Mouse (Mus musculus) ES-E14 (cell line): Measurements from ENCODE around the gene Fuom. TPM values are rescaled to one million over a fixed set of nuclear protein-coding genes. Genes with fewer than 3 reads are reported as not detected.

ENCODE experiments used
- DNase-seq: peaks from one replicate; pipeline ENCODE4 v3.0.0-alpha.2; 2013; ENCODE audit warnings: low read depth, low spot score
- H3K27ac ChIP-seq: 2 replicates; pipeline ENCODE4 v1.5.1; 2012; ENCODE audit warnings: low read depth, mild to moderate bottlenecking, low read length, moderate library complexity, mixed read lengths; ENCODE audit not compliant: poor library complexity, insufficient read depth, severe bottlenecking
- H3K36me3 ChIP-seq: 2 replicates; pipeline ENCODE4 v1.6.1; 2012; ENCODE audit warnings: mild to moderate bottlenecking, low read length, moderate library complexity, mixed read lengths; ENCODE audit not compliant: control insufficient read depth, poor library complexity, insufficient read depth, severe bottlenecking
- H3K4me1 ChIP-seq, 2 experiments: fragments of 150-350 bp in 1 of 2; sonication (generic) in 1 of 2; 2 replicates each; pipeline ENCODE4 v1.6.1; 2012; ENCODE audit warnings: low read length in 2 of 2, mild to moderate bottlenecking in 1 of 2, mixed read lengths in 1 of 2; ENCODE audit not compliant: control insufficient read depth in 2 of 2, insufficient read depth in 2 of 2, poor library complexity in 1 of 2
- H3K4me3 ChIP-seq, 2 experiments: fragments of 150-350 bp in 1 of 2; sonication (generic) in 1 of 2; 2 replicates each; pipeline ENCODE4 v1.5.1; 2012; ENCODE audit warnings: low read length in 2 of 2, low read depth in 1 of 2, mild to moderate bottlenecking in 1 of 2, mixed read lengths in 1 of 2; ENCODE audit not compliant: insufficient read depth in 1 of 2, poor library complexity in 1 of 2, severe bottlenecking in 1 of 2
- H3K9ac ChIP-seq: 2 replicates; pipeline ENCODE4 v1.6.1; 2012; ENCODE audit warnings: low read depth, mild to moderate bottlenecking, low read length, mixed read lengths; ENCODE audit not compliant: poor library complexity, insufficient read depth, severe bottlenecking
- H3K9me3 ChIP-seq: fragments of 150-350 bp; sonication (generic); 2 replicates; pipeline ENCODE4 v1.6.1; 2012; ENCODE audit warnings: low read depth, mild to moderate bottlenecking, low read length; ENCODE audit not compliant: control insufficient read depth, insufficient read depth
- CHD2 ChIP-seq: IDR thresholded peaks from 2 replicates; pipeline ENCODE4 v1.6.1; 2014; ENCODE audit warnings: mild to moderate bottlenecking, low read depth, low read length, inconsistent platforms
- HCFC1 ChIP-seq: IDR thresholded peaks from 2 replicates; pipeline ENCODE4 v1.6.1; 2012; ENCODE audit warnings: low read length, inconsistent platforms, borderline replicate concordance; ENCODE audit not compliant: insufficient read depth
- MAFK ChIP-seq: IDR thresholded peaks from 2 replicates; pipeline ENCODE4 v1.6.1; 2014; ENCODE audit warnings: mild to moderate bottlenecking, low read depth, low read length, inconsistent platforms; ENCODE audit not compliant: insufficient read depth
- ZC3H11A ChIP-seq: IDR thresholded peaks from 2 replicates; pipeline ENCODE4 v1.6.1; 2012; ENCODE audit warnings: low read depth, mild to moderate bottlenecking, inconsistent platforms, low read length, borderline replicate concordance
- ZNF384 ChIP-seq: IDR thresholded peaks from 2 replicates; pipeline ENCODE4 v1.6.1; 2012; ENCODE audit warnings: low read depth, low read length, inconsistent platforms
- in situ Hi-C, 2 experiments: fragments of 600-800 bp; cut with MboI; formaldehyde crosslinking; loops; one replicate each; pipeline ENCODE4 v1.15.1; 2025; ENCODE audit warnings: low sequenced_read_pairs in 2 of 2, inconsistent platforms in 1 of 2; ENCODE audit not compliant: unreplicated experiment in 2 of 2
- total RNA-seq: library from RNA; depleted of rRNA; stranded (reverse); fragments of 300-350 nt; gene quantifications from 2 replicates; pipeline ENCODE4 v1.2.3, GENCODE M21; 2012; rRNA removed

The Fuom gene
- 6.6 and 11.9 TPM in 2 replicates for total RNA-seq

DNA sequence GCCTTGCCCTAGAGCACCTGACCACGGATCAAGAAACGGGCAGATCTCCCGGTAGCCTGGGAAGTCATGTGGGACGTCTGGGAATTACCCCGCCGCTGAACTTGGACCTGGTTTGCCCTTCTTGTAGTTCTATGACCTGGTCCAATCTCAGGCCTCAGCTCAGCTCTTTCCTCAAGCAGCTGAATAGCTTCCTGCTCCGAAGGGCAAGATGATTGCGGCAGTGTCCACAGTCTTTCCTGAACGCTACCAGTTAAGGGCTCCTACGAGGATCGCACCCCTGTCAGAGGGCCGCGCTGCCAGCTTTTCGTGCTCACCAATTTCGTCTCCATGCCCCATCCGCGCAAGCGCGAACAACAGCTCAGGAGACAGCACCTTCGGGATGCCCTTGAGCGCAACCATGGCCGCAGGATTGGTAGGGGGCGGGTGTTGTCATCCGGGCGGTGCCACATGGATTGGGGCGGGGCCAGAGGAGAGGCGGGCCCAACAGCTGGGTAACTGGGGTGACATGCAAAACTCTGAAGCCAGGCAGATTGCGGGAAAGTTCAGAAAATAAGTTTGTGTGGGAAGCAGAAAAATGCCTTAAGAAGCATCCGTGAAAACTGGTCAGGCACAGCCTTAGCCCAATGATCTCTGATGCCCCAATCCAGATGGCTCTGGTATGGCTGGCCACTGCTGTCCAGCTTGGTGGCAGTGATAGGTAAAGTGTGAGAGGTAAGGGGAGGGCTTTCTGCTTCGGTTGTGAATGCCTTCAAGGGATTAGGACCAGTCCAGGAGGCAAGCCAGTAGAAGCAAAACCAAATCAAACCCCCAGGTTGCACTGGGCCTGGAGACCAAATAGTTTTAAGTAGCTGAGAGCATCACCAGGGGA lies at the start of gene Fuom:
TSS of gene Fuom (minus strand) at position 449 of the 868 bp plus-strand sequence.
- Histone ChIP-seq H3K9me3 (no peaks in the 10 kb centered on the region), H3K36me3 (peaks cover 2% of the 10 kb centered on the region; the same call in 1 of the 2 replicates), H3K4me3 (peak within 1 kb of the TSS; percentile 56 to 82), H3K4me1 (peaks cover 0 to 7% of the 10 kb centered on the region in 2 experiments; a peak in 2 of 4 replicates), H3K9ac (peak within 1 kb of the TSS; percentile 46), H3K27ac (no peak within 1 kb of the TSS)
- TF ChIP-seq MAFK, result no peak
- no peak for TF ChIP-seq ZC3H11A
- TF ChIP-seq CHD2, result no peak
- no peak for TF ChIP-seq HCFC1
- no peak for TF ChIP-seq ZNF384
- DNase-seq, result peak; percentile 84
- in situ Hi-C loops, result no loop called here

DNA sequence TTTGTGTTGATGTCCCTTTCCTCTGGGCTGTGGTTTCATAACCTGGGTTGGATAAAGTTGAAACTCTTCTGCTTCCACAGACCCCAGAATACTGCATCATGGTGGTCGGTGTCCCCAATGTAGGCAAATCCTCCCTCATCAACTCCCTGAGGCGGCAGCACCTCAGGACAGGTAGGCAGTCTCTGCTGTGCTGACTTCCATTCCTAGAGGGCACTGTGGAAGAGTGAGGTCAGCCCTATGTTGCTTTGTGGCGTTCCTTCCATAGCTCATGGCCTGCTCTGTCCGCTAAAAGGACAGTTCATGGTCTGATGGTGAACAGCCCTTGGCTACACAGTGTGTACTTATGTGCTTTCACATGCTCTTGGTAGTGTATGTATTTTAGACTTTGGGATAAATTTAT lies 42.3 kb upstream of the Fuom start:
- no peaks in the 10 kb centered on the region for H3K4me1 ChIP-seq
- no peak overlapping the region for H3K4me3 ChIP-seq
- peaks cover 8% of the 10 kb centered on the region; the same call in 1 of the 2 replicates for H3K36me3 ChIP-seq
- TF ChIP-seq ZC3H11A (no peak), HCFC1 (no peak), ZNF384 (no peak), CHD2 (no peak), MAFK (no peak)
- in situ Hi-C loops, result loop anchor here in 1 of 2 experiments (5.0 kb wide), 1 partner anchor 62 kb away; the partner anchor contains the start of gene Caly
- no peaks in the 10 kb centered on the region for H3K9me3 ChIP-seq
- no peak overlapping the region for H3K9ac ChIP-seq
- DNase-seq, result no peak
- H3K27ac ChIP-seq, result no peak overlapping the region

DNA sequence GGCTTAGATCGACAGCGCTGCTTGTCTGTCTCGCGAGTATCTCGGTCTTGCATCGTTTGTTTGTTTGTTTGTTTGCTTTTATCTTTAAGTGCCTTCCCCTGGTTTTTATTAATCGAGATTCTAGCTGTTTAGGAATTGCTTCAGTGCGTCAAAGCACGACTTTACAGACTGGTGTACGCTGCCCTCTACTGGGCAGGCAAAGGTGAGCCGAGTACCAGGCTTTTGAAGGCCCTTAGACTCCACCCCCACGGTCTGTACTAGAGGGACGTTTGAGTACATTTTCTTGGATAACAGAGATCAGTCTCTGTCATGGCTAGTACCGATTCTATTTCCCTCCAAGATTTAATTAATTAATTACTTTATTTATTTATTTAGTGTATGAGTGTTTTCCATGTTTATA lies 39.1 kb upstream of the Fuom start:
- H3K9ac ChIP-seq, result no peak overlapping the region
- H3K4me1 ChIP-seq, result no peaks in the 10 kb centered on the region
- no peak overlapping the region for H3K27ac ChIP-seq
- no peak overlapping the region for H3K4me3 ChIP-seq
- in situ Hi-C loops, result loop anchor here in 1 of 2 experiments (5.0 kb wide), 1 partner anchor 59 kb away; the partner anchor contains the start of gene Caly
- H3K9me3 ChIP-seq, result no peaks in the 10 kb centered on the region
- H3K36me3 ChIP-seq, result no peaks in the 10 kb centered on the region; the same call in 1 of the 2 replicates
- TF ChIP-seq HCFC1, result no peak
- no peak for TF ChIP-seq CHD2
- no peak for TF ChIP-seq MAFK
- no peak for TF ChIP-seq ZC3H11A
- TF ChIP-seq ZNF384, result no peak
- DNase-seq, result no peak

DNA sequence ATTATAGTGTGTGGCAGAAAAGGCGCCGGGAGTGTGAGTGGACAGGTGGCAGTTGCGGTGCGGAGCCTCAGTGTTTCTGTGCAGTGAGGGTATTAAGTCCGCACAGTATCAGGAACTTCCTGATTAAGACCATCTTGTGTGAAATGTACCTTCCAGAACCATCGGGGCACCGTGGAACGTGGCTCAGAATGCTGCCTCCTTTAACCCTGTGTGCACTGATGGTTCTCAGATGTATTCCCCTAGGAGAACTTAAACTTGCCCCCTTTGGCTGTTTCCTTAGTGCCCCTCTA lies 35.7 kb upstream of the Fuom start:
- Histone ChIP-seq H3K36me3 (peaks cover 4% of the 10 kb centered on the region; the same call in 1 of the 2 replicates), H3K4me1 (no peaks in the 10 kb centered on the region), H3K4me3 (peak overlapping the region; percentile 82 to 97), H3K9ac (peak overlapping the region; percentile 99), H3K27ac (0 out of 2 replicates have a peak overlapping the region, but pooled peaks have one; percentile 6), H3K9me3 (no peaks in the 10 kb centered on the region)
- no peak for DNase-seq
- in situ Hi-C loops, result no loop called here
- TF ChIP-seq HCFC1, result no peak
- no peak for TF ChIP-seq ZNF384
- no peak for TF ChIP-seq MAFK
- no peak for TF ChIP-seq CHD2
